Mouse (Mus musculus): ENCODE data around the gene Gm5767.
"Not testable (repeated sequence)": the region's sequence is repeated elsewhere in the genome, so short reads cannot be mapped to it uniquely, and the experiment has no call there.

The Gm5767 gene

DNA sequence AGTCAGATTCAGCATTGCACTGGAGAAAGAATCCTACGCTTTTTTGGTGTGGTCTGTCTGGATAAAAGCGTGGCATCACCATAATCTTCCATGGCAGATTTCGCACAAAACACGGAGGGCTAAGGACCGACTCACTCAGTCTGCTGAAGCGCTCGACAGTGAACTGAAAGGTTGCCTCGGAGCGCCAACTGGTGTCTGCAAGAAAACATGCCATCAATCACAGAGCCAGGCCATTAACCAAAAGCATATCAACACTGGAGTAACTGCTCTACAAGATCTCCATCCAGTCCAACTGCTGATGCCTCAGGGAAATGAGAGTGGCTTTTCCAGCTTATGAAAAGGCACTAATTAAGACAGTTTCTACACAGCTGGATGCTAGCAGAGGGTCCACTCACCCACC is 31.4 kb downstream of the Gm5767 start:
- DNase-seq (ENCODE audit: low spot score in 2 of 2): no peak

GRCm38 (mm10) chr16:8714851-8715250 is 34.3 kb downstream of the Gm5767 start:
- no peak for DNase-seq (ENCODE audit: low spot score in 2 of 2)

DNA sequence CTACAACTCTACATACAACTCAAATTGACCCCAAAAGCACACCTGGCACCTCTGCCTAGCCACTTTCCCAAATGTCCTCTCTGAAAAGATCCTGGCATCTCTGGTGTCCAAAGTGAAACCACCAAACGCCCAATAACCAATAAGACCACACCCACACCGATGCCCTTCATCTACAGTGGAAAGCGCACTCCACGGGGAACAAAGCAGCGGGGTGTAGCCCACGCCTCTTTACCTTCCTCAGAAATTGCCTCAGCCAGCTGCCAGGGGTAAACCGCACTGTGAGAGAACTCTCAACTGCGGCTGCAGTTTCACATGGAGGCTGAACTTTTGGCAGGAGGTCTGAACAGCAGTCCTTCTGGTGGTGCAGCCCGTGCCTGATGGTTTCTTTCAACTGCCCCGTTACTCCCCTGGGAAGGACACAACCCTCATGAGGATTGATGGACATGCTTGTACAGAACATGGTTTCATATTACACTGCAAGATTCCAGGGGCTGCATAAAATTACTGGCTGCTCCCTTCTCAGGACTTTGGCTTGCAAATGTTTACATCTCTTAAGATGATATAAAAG is 35.0 kb downstream of the Gm5767 start:
- DNase-seq (ENCODE audit: low spot score in 2 of 2): no peak

GRCm38 (mm10) chr16:8716300-8716699 is 35.7 kb downstream of the Gm5767 start:
- DNase-seq (ENCODE audit: low spot score in 2 of 2): no peak

GRCm38 (mm10) chr16:8717744-8718143 is 37.2 kb downstream of the Gm5767 start:
- DNase-seq (ENCODE audit: low spot score in 2 of 2): no peak

DNA sequence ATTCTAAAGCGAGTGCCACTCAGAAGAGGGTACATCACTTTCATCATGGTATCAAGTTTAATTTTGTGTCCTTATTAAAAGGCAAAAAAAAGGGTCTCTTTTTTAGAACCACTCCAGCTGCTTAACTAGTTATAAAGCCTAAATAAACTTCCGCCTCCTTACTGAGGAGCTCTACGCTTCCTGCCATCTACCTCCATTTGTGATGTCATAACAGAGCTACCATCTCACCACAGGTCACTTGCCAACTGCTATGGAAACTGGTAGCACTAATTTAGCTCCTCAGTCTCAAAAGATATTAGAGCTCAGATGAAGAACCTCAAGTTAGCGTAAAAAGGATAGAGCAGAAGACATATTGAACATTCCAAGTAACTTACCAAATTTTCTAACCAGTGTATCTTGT is 39.9 kb downstream of the Gm5767 start:
- no peak for DNase-seq (ENCODE audit: low spot score in 2 of 2)

GRCm38 (mm10) chr16:8724031-8724430 is 43.5 kb downstream of the Gm5767 start:
- DNase-seq (ENCODE audit: low spot score in 2 of 2): no peak

GRCm38 (mm10) chr16:8725807-8726206 is 45.2 kb downstream of the Gm5767 start:
- no peak for DNase-seq (ENCODE audit: low spot score in 2 of 2)

DNA sequence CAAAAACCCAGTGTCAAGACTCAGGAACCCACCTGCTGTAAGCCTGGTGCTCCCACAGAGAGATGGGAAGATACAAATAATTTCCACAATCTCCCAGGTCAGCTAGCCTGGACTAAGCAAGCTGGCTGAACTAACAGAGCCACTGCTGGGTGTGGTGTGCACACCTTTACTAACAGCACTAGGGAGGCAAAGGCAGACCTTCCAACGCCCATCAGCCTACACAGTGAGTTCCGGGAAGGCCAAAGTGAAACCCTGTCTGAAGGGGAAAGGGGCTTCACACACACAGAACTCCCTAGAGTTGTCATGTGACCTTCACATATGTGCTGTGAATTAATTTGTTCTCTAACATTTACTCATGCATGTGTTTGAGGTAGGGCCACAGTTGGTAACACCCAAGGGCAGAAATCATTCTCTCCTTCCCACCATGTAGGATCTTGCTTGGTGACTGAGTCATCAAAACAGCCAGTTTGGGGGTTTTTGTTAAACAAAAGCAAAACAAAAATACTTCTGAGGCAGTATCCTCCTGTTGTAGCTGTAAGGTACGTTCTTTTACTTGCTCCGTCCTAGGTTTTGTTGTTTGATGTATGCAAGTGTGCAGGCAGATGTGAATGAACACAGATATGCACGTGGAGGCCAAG is 47.7 kb downstream of the Gm5767 start:
- DNase-seq (ENCODE audit: low spot score in 2 of 2): no peak

- no peak for DNase-seq (ENCODE audit: low spot score in 2 of 2)
Observed at GRCm38 (mm10) chr16:8731630-8732029, 51.1 kb downstream of the Gm5767 start.

GRCm38 (mm10) chr16:8732450-8732849 is 51.9 kb downstream of the Gm5767 start:
- DNase-seq (ENCODE audit: low spot score in 2 of 2): not testable (repeated sequence)
